Mouse (Mus musculus) right cerebral cortex, postnatal 4 days (tissue): ENCODE measurements around the gene Naip2.

Source experiments
- DNase-seq: peaks from one replicate; pipeline ENCODE4 v3.0.0-alpha.2; 2022

Gene Naip2

GRCm38 (mm10) chr13:100107652-100108472, 94.0 kb downstream of the Naip2 start, which contains the start of gene Serf1:
Gene Serf1 (plus strand): TSS chr13:100108012.
- DNase-seq: peak; percentile 82

GRCm38 (mm10) chr13:100103748-100104254, 98.1 kb downstream of the Naip2 start, which contains the start of gene Bdp1:
Gene Bdp1 (minus strand): TSS chr13:100104070.
- peak; percentile 96 for DNase-seq

- no peak for DNase-seq
Measured at GRCm38 (mm10) chr13:100103052-100103658, 98.7 kb downstream of the Naip2 start.

GRCm38 (mm10) chr13:100098808-100099207, 103.1 kb downstream of the Naip2 start:
- no peak for DNase-seq
